Mouse (Mus musculus) G1E (cell line): ENCODE results near the gene Ell.

Source experiments
- CTCF ChIP-seq: IDR thresholded peaks from 2 replicates; pipeline ENCODE4 v1.5.1; 2012; ENCODE audit warnings: low read depth, low read length, inconsistent platforms, mixed read lengths
- GATA1 ChIP-seq: IDR thresholded peaks from 2 replicates; pipeline ENCODE4 v1.6.1; 2012; ENCODE audit warnings: borderline replicate concordance, low read length, inconsistent platforms, mixed read lengths
- GATA2 ChIP-seq: IDR thresholded peaks from 2 replicates; pipeline ENCODE4 v1.6.1; 2012; ENCODE audit warnings: low read depth, low read length, inconsistent platforms, borderline replicate concordance
- POLR2AphosphoS5 ChIP-seq: IDR thresholded peaks from 2 replicates; pipeline ENCODE4 v1.6.1; 2012; ENCODE audit warnings: low read depth, low read length, inconsistent platforms; ENCODE audit not compliant: insufficient replicate concordance
- TAL1 ChIP-seq: conservative IDR thresholded peaks from 2 replicates; pipeline ENCODE4 v1.6.1; 2012; ENCODE audit warnings: low read depth, low read length, inconsistent platforms, mixed read lengths

DNA sequence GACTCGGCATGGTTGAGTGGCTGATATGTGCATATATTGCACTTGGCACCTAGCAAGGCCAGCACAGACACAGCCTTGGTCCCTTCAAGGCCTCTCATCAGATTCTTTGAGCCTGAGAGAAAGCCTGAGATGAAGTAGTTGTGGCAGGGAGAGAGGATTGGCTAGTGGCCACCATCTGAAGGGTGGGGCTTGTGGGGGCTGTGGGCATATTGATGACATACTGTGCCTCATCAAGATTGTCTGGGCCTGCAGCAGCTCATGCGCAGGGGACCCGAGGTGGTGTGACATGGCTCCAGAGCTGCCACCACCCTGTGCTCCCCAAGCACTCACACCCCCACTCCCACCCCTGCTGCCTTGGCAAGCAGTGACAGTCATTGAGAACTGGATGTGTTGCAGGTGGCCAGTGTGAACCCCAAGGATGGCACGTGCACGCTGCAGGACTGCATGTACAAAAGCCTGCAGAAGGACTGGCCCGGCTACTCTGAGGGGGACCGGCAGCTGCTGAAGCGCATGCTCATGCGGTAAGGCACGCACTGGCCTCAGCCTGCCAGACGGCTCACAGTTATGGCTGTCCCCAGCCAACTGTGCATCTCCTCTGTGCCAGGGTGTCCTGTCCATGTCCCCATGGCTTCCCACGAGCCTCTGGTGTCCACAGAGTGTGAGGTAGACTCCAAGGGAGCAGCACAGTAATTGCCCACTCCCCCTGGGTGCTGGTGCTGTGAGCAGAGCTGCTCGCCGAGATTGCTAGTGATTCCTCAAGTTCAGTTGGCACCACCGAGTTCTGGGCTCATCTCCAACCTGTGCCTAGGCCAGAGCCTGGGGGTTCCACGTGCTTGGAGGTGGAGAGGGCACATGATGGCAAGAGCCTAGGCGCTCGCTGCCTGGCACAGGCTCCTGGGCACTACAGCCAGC, 44.5 kb downstream of the Ell start:
- TF ChIP-seq CTCF (no peak), GATA2 (no peak), GATA1 (no peak), TAL1 (no peak), POLR2AphosphoS5 (no peak)
